Comparison of ENCODE assay signal across 27 mouse cellular contexts in genomic region chr1:150866615-150867014, GRCm38 (mm10).
A peak's percentile ranks its signal among the peaks of the same experiment; 100 is the strongest.
DNase-seq lines count a peak whose midpoint lies in the region; ATAC-seq and TF ChIP-seq lines count a peak whose summit lies in the region.
"Had no signal": no experiment of that assay in that cellular context is flagged by ENCODE, and none has a peak within 500 bp of the region (broad histone marks: within the 10 kb centered on the region; RNA-seq: fewer than 3 reads in every experiment).

No protein-coding gene starts in this region.

- H3K4me2 ChIP-seq in heart, embryonic 12.5 days, result 0 out of 2 replicates have a peak overlapping the region, but pooled peaks have one; percentile 2
- no peak overlapping the region for H3K4me2 ChIP-seq in heart, embryonic 15.5 days
- no peak overlapping the region for H3K4me2 ChIP-seq in lung, postnatal 0 days (replicated peaks; ENCODE audit: low read depth, low read length)
- H3K4me2 ChIP-seq: embryonic facial prominence, embryonic 13.5 days; forebrain, embryonic 12.5 days; forebrain, embryonic 15.5 days; hindbrain, embryonic 12.5 days; hindbrain, embryonic 15.5 days had no signal

- TF ChIP-seq EP300 in lung, postnatal 0 days (IDR thresholded peaks at IDR 0.05), result peak; percentile 97

- H3K4me3 ChIP-seq in heart, embryonic 12.5 days, result no peak overlapping the region
- H3K4me3 ChIP-seq in heart, embryonic 15.5 days, result no peak overlapping the region
- H3K4me3 ChIP-seq in lung, postnatal 0 days (ENCODE audit: low read depth, low read length), result no peak overlapping the region
- no peak overlapping the region for H3K4me3 ChIP-seq in lung, adult 2 months (replicated peaks; ENCODE audit: extremely low read depth, low read depth, low read length)
- H3K4me3 ChIP-seq in G1E (ENCODE audit: low read depth, low read length), result peak overlapping the region; percentile 31; the same call in 1 of the 2 replicates
- H3K4me3 ChIP-seq: embryonic facial prominence, embryonic 10.5 days; embryonic facial prominence, embryonic 13.5 days; erythroblast, embryonic 14.5 days; forebrain, embryonic 12.5 days; forebrain, embryonic 15.5 days; hindbrain, embryonic 12.5 days; hindbrain, embryonic 15.5 days had no signal

- ATAC-seq in heart, embryonic 12.5 days (ENCODE audit: insufficient number of reproducible peaks, low FRiP score), result peak; percentile 42; the same call in 1 of the 2 replicates
- 0 out of 2 replicates have a peak, but pooled peaks have one; percentile 47 for ATAC-seq in heart, embryonic 15.5 days (replicated peaks; ENCODE audit: insufficient number of reproducible peaks, insufficient read depth, low FRiP score, low read depth)
- peak; percentile 49; the same call in 1 of the 2 replicates for ATAC-seq in lung, postnatal 0 days
- peak; percentile 55 for ATAC-seq in G1E (ENCODE audit: extremely low read depth, insufficient number of reproducible peaks, low FRiP score, poor library complexity, severe bottlenecking)
- ATAC-seq: activated CD4-positive, CD25-positive, alpha-beta regulatory T cell, adult 4 months; forebrain, embryonic 15.5 days; intestine, postnatal 0 days had no signal

- no peak for TF ChIP-seq POLR2A in lung, adult 2 months (IDR thresholded peaks at IDR 0.05; ENCODE audit: borderline replicate concordance, extremely low read depth, low read depth, low read length)

- no peak for TF ChIP-seq CTCF in lung, postnatal 0 days (IDR thresholded peaks at IDR 0.05)
- TF ChIP-seq CTCF in lung, adult 2 months (IDR thresholded peaks at IDR 0.05; ENCODE audit: insufficient read depth, low read length), result no peak
- no peak for TF ChIP-seq CTCF in G1E (IDR thresholded peaks at IDR 0.05; ENCODE audit: low read depth, low read length)

- no peak for DNase-seq in heart, adult 9 months (ENCODE audit: low spot score in 2 of 2)
- DNase-seq in heart, postnatal 25 days (ENCODE audit: low spot score), result no peak
- DNase-seq in lung, postnatal 0 days (ENCODE audit: low spot score), result peak; percentile 44
- DNase-seq in lung, adult 2 months, result no peak
- DNase-seq in G1E (ENCODE audit: low spot score), result no peak
- DNase-seq: adrenal gland, adult 8-10 months; adrenal gland, postnatal 25 days; B cell, adult 2 months; cerebellum, adult 11-12 months; cerebellum, adult 8-10 months; cerebellum, postnatal 10 days; cerebellum, postnatal 36 days; embryo, embryonic 11 days; gastrocnemius, postnatal 25 days; kidney, adult 2 months had no signal

- no peaks in the 10 kb centered on the region for H3K27me3 ChIP-seq in heart, embryonic 12.5 days (replicated peaks)
- no peaks in the 10 kb centered on the region for H3K27me3 ChIP-seq in heart, embryonic 15.5 days
- H3K27me3 ChIP-seq in lung, postnatal 0 days (replicated peaks; ENCODE audit: insufficient read depth, low read length), result no peaks in the 10 kb centered on the region
- no peaks in the 10 kb centered on the region for H3K27me3 ChIP-seq in G1E (ENCODE audit: insufficient read depth, low read length)
- H3K27me3 ChIP-seq: CH12.LX; embryonic facial prominence, embryonic 13.5 days; forebrain, embryonic 12.5 days; forebrain, embryonic 15.5 days; hindbrain, embryonic 12.5 days; hindbrain, embryonic 15.5 days had no signal

- no peaks in the 10 kb centered on the region for H3K9me3 ChIP-seq in heart, embryonic 12.5 days (replicated peaks)
- H3K9me3 ChIP-seq in heart, embryonic 15.5 days (replicated peaks), result no peaks in the 10 kb centered on the region
- no peaks in the 10 kb centered on the region for H3K9me3 ChIP-seq in lung, postnatal 0 days (ENCODE audit: low read length)
- no peaks in the 10 kb centered on the region for H3K9me3 ChIP-seq in G1E (replicated peaks)
- H3K9me3 ChIP-seq: embryonic facial prominence, embryonic 10.5 days; embryonic facial prominence, embryonic 13.5 days; forebrain, embryonic 12.5 days; forebrain, embryonic 15.5 days; hindbrain, embryonic 12.5 days; hindbrain, embryonic 15.5 days had no signal

- intact Hi-C loops in heart, postnatal 25 days (cut with DNase I), result no loop called here

- H3K4me1 ChIP-seq in heart, embryonic 12.5 days (replicated peaks), result peaks cover 13% of the 10 kb centered on the region
- H3K4me1 ChIP-seq in heart, embryonic 15.5 days (replicated peaks), result peaks cover 15% of the 10 kb centered on the region
- H3K4me1 ChIP-seq in lung, postnatal 0 days (ENCODE audit: insufficient read depth, low read depth, low read length), result no peaks in the 10 kb centered on the region; the same call in 1 of the 2 replicates
- peaks cover 8% of the 10 kb centered on the region for H3K4me1 ChIP-seq in lung, adult 2 months (ENCODE audit: control insufficient read depth, insufficient read depth, low read length)
- peaks cover 31% of the 10 kb centered on the region for H3K4me1 ChIP-seq in G1E (ENCODE audit: insufficient read depth, low read depth, low read length)
- H3K4me1 ChIP-seq: embryonic facial prominence, embryonic 10.5 days; forebrain, embryonic 12.5 days; forebrain, embryonic 15.5 days; hindbrain, embryonic 12.5 days; hindbrain, embryonic 15.5 days had no signal

- H3K27ac ChIP-seq in heart, embryonic 12.5 days (ENCODE audit: poor library complexity, severe bottlenecking), result no peak overlapping the region
- H3K27ac ChIP-seq in heart, embryonic 15.5 days, result 0 out of 2 replicates have a peak overlapping the region, but pooled peaks have one; percentile 23
- H3K27ac ChIP-seq in lung, postnatal 0 days (ENCODE audit: low read length), result no peak overlapping the region
- H3K27ac ChIP-seq: embryonic facial prominence, embryonic 10.5 days; embryonic facial prominence, embryonic 13.5 days; forebrain, embryonic 12.5 days; forebrain, embryonic 15.5 days; hindbrain, embryonic 12.5 days; hindbrain, embryonic 15.5 days had no signal

- H3K36me3 ChIP-seq in heart, embryonic 12.5 days, result no peaks in the 10 kb centered on the region
- no peaks in the 10 kb centered on the region for H3K36me3 ChIP-seq in heart, embryonic 15.5 days
- H3K36me3 ChIP-seq in lung, postnatal 0 days (ENCODE audit: insufficient read depth, low read length), result no peaks in the 10 kb centered on the region
- no peaks in the 10 kb centered on the region for H3K36me3 ChIP-seq in G1E (replicated peaks)
- H3K36me3 ChIP-seq: embryonic facial prominence, embryonic 10.5 days; embryonic facial prominence, embryonic 13.5 days; forebrain, embryonic 12.5 days; forebrain, embryonic 15.5 days; hindbrain, embryonic 12.5 days; hindbrain, embryonic 15.5 days had no signal

- 12% methylated on average over 5 of the region's 5 CpGs for WGBS in heart, embryonic 12.5 days
- 19% methylated on average over 5 of the region's 5 CpGs for WGBS in heart, embryonic 15.5 days
- 21% methylated on average over 5 of the region's 5 CpGs for WGBS in lung, postnatal 0 days
- WGBS in lung, adult 2 months, result 33% methylated on average over 5 of the region's 5 CpGs

- no peak overlapping the region for H3K9ac ChIP-seq in heart, embryonic 12.5 days
- no peak overlapping the region for H3K9ac ChIP-seq in heart, embryonic 15.5 days
- no peak overlapping the region for H3K9ac ChIP-seq in lung, postnatal 0 days (replicated peaks; ENCODE audit: low read depth)
- H3K9ac ChIP-seq: embryonic facial prominence, embryonic 13.5 days; forebrain, embryonic 12.5 days; forebrain, embryonic 15.5 days; hindbrain, embryonic 12.5 days; hindbrain, embryonic 15.5 days had no signal
